Mouse (Mus musculus) T-helper 17 cell (primary cell): Measurements from ENCODE around the gene Aspscr1.
"Not testable (repeated sequence)": the region's sequence is repeated elsewhere in the genome, so short reads cannot be mapped to it uniquely, and the experiment has no call there.

Experiments used
- in situ Hi-C, 2 experiments: fragments of 300-600 bp; cut with MboI, MseI; formaldehyde crosslinking; loops; 1 replicate in 1 of 2; 2 replicates in 1 of 2; pipeline ENCODE4 v1.15.1; 2025; ENCODE audit warnings: high pct_unique_total_duplicates in 2 of 2

The Aspscr1 gene

GRCm38 (mm10) chr11:120641255-120641654, 31.5 kb upstream of the Aspscr1 start:
- in situ Hi-C loops = no loop called here

GRCm38 (mm10) chr11:120641869-120642268, 30.9 kb upstream of the Aspscr1 start:
- in situ Hi-C loops = no loop called here

- in situ Hi-C loops = no loop called here
These were observed 29.7 kb upstream of the Aspscr1 start for GRCm38 (mm10) chr11:120642939-120643600.

- in situ Hi-C loops = no loop called here
These were observed 29.2 kb upstream of the Aspscr1 start, which contains the start of gene Pycr1 for GRCm38 (mm10) chr11:120643601-120643987. Gene Pycr1 (minus strand): TSS chr11:120643769.

GRCm38 (mm10) chr11:120647047-120647830, 25.5 kb upstream of the Aspscr1 start:
- in situ Hi-C loops = no loop called here

GRCm38 (mm10) chr11:120648001-120648476, 24.7 kb upstream of the Aspscr1 start, which contains the start of gene Myadml2:
Gene Myadml2 (minus strand): TSS chr11:120648158.
- in situ Hi-C loops = no loop called here

- in situ Hi-C loops = no loop called here
These were observed 20.9 kb upstream of the Aspscr1 start for GRCm38 (mm10) chr11:120651872-120652271.

- in situ Hi-C loops = no loop called here
These were observed 18.0 kb upstream of the Aspscr1 start for GRCm38 (mm10) chr11:120654741-120655140.

- in situ Hi-C loops = no loop called here
These were observed 15.5 kb upstream of the Aspscr1 start for GRCm38 (mm10) chr11:120657301-120657700.

GRCm38 (mm10) chr11:120658876-120659410, 13.8 kb upstream of the Aspscr1 start:
- in situ Hi-C loops = no loop called here

- in situ Hi-C loops = no loop called here
These were observed 13.1 kb upstream of the Aspscr1 start for GRCm38 (mm10) chr11:120659509-120660300.

GRCm38 (mm10) chr11:120660301-120661075, 12.3 kb upstream of the Aspscr1 start:
- in situ Hi-C loops = no loop called here

- in situ Hi-C loops = no loop called here
These were observed 11.7 kb upstream of the Aspscr1 start, which contains the start of gene Notum for GRCm38 (mm10) chr11:120661076-120661460. Gene Notum (minus strand): TSS chr11:120661175.

- in situ Hi-C loops = no loop called here
These were observed 10.0 kb upstream of the Aspscr1 start for GRCm38 (mm10) chr11:120662759-120663158.

- in situ Hi-C loops = no loop called here
These were observed 9.1 kb upstream of the Aspscr1 start for GRCm38 (mm10) chr11:120663714-120664113.

- in situ Hi-C loops = no loop called here
These were observed 7.4 kb upstream of the Aspscr1 start for GRCm38 (mm10) chr11:120665406-120665805.

- in situ Hi-C loops = no loop called here
These were observed 6.2 kb upstream of the Aspscr1 start for GRCm38 (mm10) chr11:120666617-120667016.

- in situ Hi-C loops = no loop called here
These were observed 885 bp downstream of the Aspscr1 start for GRCm38 (mm10) chr11:120673594-120674122.

GRCm38 (mm10) chr11:120675875-120676274, 3.1 kb downstream of the Aspscr1 start:
- in situ Hi-C loops = not testable (repeated sequence)

GRCm38 (mm10) chr11:120676951-120677350, 4.2 kb downstream of the Aspscr1 start:
- in situ Hi-C loops = no loop called here
